Mouse (Mus musculus): ENCODE data around the gene Nptx1.

- TF ChIP-seq CTCF (conservative IDR thresholded peaks at IDR 0.05; ENCODE audit: low read length): no peak
- no peak for TF ChIP-seq POU5F1 (IDR thresholded peaks at IDR 0.05; ENCODE audit: borderline replicate concordance, low read length)
- TF ChIP-seq NANOG (IDR thresholded peaks at IDR 0.05; ENCODE audit: borderline replicate concordance, low read length): no peak
Observed at GRCm38 (mm10) chr11:119520713-119521063, 26.9 kb downstream of the Nptx1 start.

All from E14TG2a.4 (cell line).